Mouse (Mus musculus) forebrain, embryonic 13.5 days (tissue): ENCODE results near the gene Ropn1l. TPM values are rescaled to one million over a fixed set of nuclear protein-coding genes. Genes with fewer than 3 reads are reported as not detected.

Experiments
- ATAC-seq: fragments of 200-750 bp; cut with Nextera tagmentation; 2 replicates; pipeline ENCODE4 v1.8.0; 2017
- H3K27ac ChIP-seq: fragments of 300-500 bp; sonication (generic); 2 replicates; pipeline ENCODE4 v1.5.1; 2015; ENCODE audit warnings: inconsistent platforms, mild to moderate bottlenecking, moderate library complexity
- H3K27me3 ChIP-seq: fragments of 300-500 bp; sonication (generic); 2 replicates; pipeline ENCODE4 v1.6.1; 2015; ENCODE audit warnings: mild to moderate bottlenecking, inconsistent platforms
- H3K36me3 ChIP-seq: fragments of 300-500 bp; sonication (generic); 2 replicates; pipeline ENCODE4 v1.6.1; 2015; ENCODE audit warnings: mild to moderate bottlenecking, inconsistent platforms; ENCODE audit not compliant: poor library complexity, severe bottlenecking
- H3K4me1 ChIP-seq: fragments of 300-500 bp; sonication (generic); 2 replicates; pipeline ENCODE4 v1.6.1; 2015; ENCODE audit warnings: inconsistent platforms
- H3K4me2 ChIP-seq: fragments of 300-500 bp; sonication (generic); 2 replicates; pipeline ENCODE4 v1.6.1; 2015; ENCODE audit warnings: inconsistent platforms, mild to moderate bottlenecking, moderate library complexity
- H3K4me3 ChIP-seq: fragments of 300-500 bp; sonication (generic); 2 replicates; pipeline ENCODE4 v1.5.1; 2015; ENCODE audit warnings: mild to moderate bottlenecking, inconsistent platforms
- H3K9ac ChIP-seq: fragments of 300-500 bp; sonication (generic); 2 replicates; pipeline ENCODE4 v1.6.1; 2015; ENCODE audit warnings: mild to moderate bottlenecking, inconsistent platforms
- H3K9me3 ChIP-seq: fragments of 300-500 bp; sonication (generic); replicated peaks from 2 replicates; pipeline ENCODE4 v1.6.1; 2016; ENCODE audit warnings: inconsistent platforms
- WGBS: fragments of 180-500 bp; shearing (Covaris S2); methylation state at CpG from one replicate; pipeline ENCODE4 v1.1.7; 2015; 5-methylcytosine and 5-hydroxymethylcytosine counted together
- polyA plus RNA-seq: library from polyadenylated mRNA; unstranded; fragments of >200 nt; fragmentation: Nextera tagmentation; extraction: Ambion mirVana; gene quantifications from 2 replicates; pipeline ENCODE4 v1.2.1, GENCODE M21; 2015

Gene Ropn1l
- polyA plus RNA-seq, 1 experiment from 2014 or later: 1.6 TPM

DNA sequence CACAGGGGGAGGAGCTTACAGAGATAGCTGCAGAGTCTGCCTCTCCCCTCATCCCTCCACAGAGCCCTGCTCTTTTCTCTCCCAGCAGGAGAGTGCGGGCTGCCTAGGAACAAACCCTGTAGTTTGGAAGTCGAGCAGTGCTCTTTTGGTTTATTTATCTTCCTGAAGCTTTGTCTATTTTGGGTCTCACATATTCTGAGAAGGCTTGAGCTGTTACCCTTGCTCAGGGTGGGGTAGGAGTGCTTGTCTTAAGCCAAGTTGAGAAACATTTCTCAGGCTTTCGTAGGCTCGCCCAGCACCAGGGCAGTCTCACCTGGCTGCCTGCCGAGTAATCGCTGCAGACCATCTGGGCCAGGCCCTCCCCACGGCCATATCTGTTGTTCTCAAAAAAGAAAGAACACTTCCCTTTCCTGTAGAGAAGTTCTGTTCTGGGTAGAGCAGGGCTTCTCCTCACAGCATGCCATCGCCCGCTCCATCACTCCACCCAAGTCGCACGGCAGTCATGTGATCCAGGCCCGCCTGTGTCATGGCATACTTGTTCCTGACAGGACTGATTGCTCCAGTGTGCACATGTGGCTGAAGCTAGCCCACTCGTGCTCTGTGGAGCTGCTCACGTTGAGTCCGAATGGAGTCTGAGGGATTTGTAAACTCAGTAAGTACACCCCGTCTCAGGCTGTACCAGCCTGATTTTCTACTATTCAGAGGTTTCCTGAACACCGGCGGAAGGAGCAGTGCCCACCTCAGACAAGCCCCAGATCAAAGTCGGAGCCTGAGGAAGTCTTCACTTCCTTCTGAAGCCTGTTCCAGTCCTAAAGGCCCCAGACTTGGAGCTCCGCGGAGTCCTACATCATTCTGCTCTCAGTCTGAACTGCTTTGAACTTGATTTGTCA, 35.5 kb downstream of the Ropn1l start:
- no peak overlapping the region for H3K27ac ChIP-seq
- H3K9me3 ChIP-seq: no peaks in the 10 kb centered on the region; the same call in 1 of the 2 replicates
- ATAC-seq: peak; percentile 33; the same call in 1 of the 2 replicates
- no peaks in the 10 kb centered on the region for H3K4me1 ChIP-seq
- H3K4me3 ChIP-seq: no peak overlapping the region
- WGBS: 75% methylated on average over 21 of the region's 21 CpGs
- no peak overlapping the region for H3K4me2 ChIP-seq
- H3K9ac ChIP-seq: no peak overlapping the region
- no peaks in the 10 kb centered on the region for H3K36me3 ChIP-seq
- H3K27me3 ChIP-seq: no peaks in the 10 kb centered on the region

DNA sequence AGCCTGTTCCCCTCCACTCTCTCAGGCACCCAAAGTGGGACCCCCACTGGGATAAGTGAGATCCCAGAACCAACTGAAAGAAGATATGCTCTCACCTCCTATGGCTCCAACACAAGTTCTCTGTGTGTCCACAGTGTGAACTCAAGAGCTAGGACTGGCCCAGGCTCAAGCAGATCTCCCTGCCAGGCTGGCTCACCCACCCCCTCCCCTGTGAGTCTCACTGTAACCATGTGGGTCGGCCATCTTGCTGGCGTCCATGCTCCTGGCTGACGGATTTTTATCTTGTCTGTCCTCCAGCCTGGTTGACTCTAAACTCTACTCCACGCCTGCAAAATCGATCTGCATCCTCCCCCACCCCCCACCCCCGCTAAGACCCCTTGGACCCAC, 36.1 kb downstream of the Ropn1l start:
- Histone ChIP-seq H3K4me2 (no peak overlapping the region), H3K9me3 (no peaks in the 10 kb centered on the region; the same call in 1 of the 2 replicates), H3K36me3 (no peaks in the 10 kb centered on the region), H3K27ac (no peak overlapping the region), H3K9ac (no peak overlapping the region), H3K4me1 (no peaks in the 10 kb centered on the region), H3K27me3 (no peaks in the 10 kb centered on the region), H3K4me3 (no peak overlapping the region)
- WGBS: 67% methylated on average over 6 of the region's 6 CpGs
- no peak for ATAC-seq

- Histone ChIP-seq H3K4me2 (no peak overlapping the region), H3K9me3 (no peaks in the 10 kb centered on the region; the same call in 1 of the 2 replicates)
- WGBS: 76% methylated on average over 4 of the region's 4 CpGs
Observed at GRCm38 (mm10) chr15:31415181-31415580, 38.4 kb downstream of the Ropn1l start.

GRCm38 (mm10) chr15:31414179-31414898, 39.2 kb downstream of the Ropn1l start:
- no peak overlapping the region for H3K4me3 ChIP-seq
- no peaks in the 10 kb centered on the region; the same call in 1 of the 2 replicates for H3K9me3 ChIP-seq
- no peaks in the 10 kb centered on the region for H3K36me3 ChIP-seq
- H3K27ac ChIP-seq: no peak overlapping the region
- H3K9ac ChIP-seq: no peak overlapping the region
- no peaks in the 10 kb centered on the region for H3K4me1 ChIP-seq
- 56% methylated on average over 6 of the region's 6 CpGs for WGBS
- no peak for ATAC-seq
- H3K27me3 ChIP-seq: no peaks in the 10 kb centered on the region
- no peak overlapping the region for H3K4me2 ChIP-seq

More at GRCm38 (mm10) chr15:31415181-31415580, 38.4 kb downstream of the Ropn1l start:
- Histone ChIP-seq H3K27ac (no peak overlapping the region), H3K4me1 (no peaks in the 10 kb centered on the region), H3K9ac (no peak overlapping the region), H3K36me3 (no peaks in the 10 kb centered on the region), H3K4me3 (no peak overlapping the region), H3K27me3 (no peaks in the 10 kb centered on the region)
- ATAC-seq: no peak

DNA sequence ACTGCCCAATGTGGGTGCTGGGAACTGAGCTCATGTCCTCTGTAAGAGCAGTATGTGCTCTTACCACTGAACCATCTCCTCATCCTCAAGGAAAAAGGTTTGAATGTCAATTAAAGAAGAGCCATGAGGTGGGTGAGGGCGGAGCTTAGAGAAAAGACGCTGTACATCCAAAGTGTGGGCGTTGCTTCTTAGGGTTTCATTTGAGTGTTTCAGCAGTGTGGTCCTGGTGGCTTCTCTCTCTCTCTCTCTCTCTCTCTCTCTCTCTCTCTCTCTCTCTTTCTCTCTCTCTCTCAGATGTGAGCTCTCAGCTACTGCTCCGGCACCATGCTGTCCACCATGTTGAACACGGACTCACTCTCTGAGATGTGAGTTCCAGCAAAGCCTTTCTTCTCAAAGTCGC, 39.9 kb downstream of the Ropn1l start:
- H3K36me3 ChIP-seq: no peaks in the 10 kb centered on the region
- no peak overlapping the region for H3K4me3 ChIP-seq
- H3K4me1 ChIP-seq: no peaks in the 10 kb centered on the region
- no peaks in the 10 kb centered on the region for H3K27me3 ChIP-seq
- H3K9ac ChIP-seq: no peak overlapping the region
- no peak overlapping the region for H3K4me2 ChIP-seq
- 85% methylated on average over 6 of the region's 6 CpGs for WGBS
- H3K27ac ChIP-seq: no peak overlapping the region
- H3K9me3 ChIP-seq: no peaks in the 10 kb centered on the region; the same call in 1 of the 2 replicates
- no peak for ATAC-seq

DNA sequence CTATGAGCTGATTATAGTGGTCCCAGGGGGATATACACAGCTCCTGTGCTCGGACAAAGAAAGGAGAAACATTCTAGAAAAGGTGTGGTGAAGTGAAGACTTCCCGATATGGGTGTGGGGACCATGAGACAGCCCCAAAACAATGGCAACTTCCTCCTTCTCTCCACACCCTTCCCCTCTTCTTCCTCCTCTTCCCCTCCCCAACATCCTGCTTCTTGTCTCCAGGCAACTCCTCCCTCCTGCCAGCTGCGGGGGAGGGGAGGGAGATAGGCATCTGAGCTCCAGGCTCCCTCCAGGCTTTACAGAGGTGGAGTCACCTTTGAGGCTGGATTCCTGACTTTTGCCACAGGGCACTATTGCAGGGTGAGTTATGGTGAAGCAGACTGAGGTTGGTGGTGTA, 40.6 kb downstream of the Ropn1l start:
- H3K4me3 ChIP-seq: no peak overlapping the region
- no peak for ATAC-seq
- H3K27ac ChIP-seq: no peak overlapping the region
- H3K27me3 ChIP-seq: no peaks in the 10 kb centered on the region
- no peak overlapping the region for H3K4me2 ChIP-seq
- H3K9ac ChIP-seq: no peak overlapping the region
- no peaks in the 10 kb centered on the region for H3K9me3 ChIP-seq
- no peaks in the 10 kb centered on the region for H3K36me3 ChIP-seq
- WGBS: 66% methylated on average over 3 of the region's 3 CpGs
- no peaks in the 10 kb centered on the region for H3K4me1 ChIP-seq

DNA sequence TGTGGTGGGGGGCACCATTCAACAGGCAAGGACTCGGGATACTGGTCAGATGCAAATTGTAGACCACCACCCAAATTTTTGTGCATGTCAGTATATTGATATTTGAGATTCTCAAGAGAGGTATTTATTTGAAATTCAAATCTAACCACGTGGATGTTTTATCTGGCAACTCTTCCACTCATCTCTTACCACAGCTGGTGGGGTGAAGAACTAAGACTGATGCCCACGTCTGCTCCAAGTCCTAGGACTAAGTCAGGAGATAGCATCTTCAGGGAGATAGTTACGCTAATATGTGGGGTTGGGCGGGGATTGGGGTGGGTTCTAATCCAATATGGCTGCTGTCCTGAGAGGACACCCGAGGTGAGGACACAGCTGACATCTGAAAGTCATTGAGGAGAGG, 41.1 kb downstream of the Ropn1l start:
- H3K4me2 ChIP-seq: no peak overlapping the region
- H3K9ac ChIP-seq: no peak overlapping the region
- no peaks in the 10 kb centered on the region for H3K4me1 ChIP-seq
- H3K36me3 ChIP-seq: no peaks in the 10 kb centered on the region
- H3K27me3 ChIP-seq: no peaks in the 10 kb centered on the region
- WGBS: 89% methylated on average over 6 of the region's 6 CpGs
- no peaks in the 10 kb centered on the region for H3K9me3 ChIP-seq
- ATAC-seq: no peak
- no peak overlapping the region for H3K27ac ChIP-seq
- no peak overlapping the region for H3K4me3 ChIP-seq

GRCm38 (mm10) chr15:31407490-31407889, 46.0 kb downstream of the Ropn1l start:
- no peak overlapping the region for H3K4me2 ChIP-seq
- no peak overlapping the region for H3K27ac ChIP-seq
- no peaks in the 10 kb centered on the region for H3K36me3 ChIP-seq
- no peaks in the 10 kb centered on the region for H3K27me3 ChIP-seq
- WGBS: 88% methylated on average over 4 of the region's 4 CpGs
- H3K9ac ChIP-seq: no peak overlapping the region
- H3K4me1 ChIP-seq: peaks cover 6% of the 10 kb centered on the region; the same call in 1 of the 2 replicates
- H3K9me3 ChIP-seq: no peaks in the 10 kb centered on the region
- H3K4me3 ChIP-seq: no peak overlapping the region
- ATAC-seq: no peak

DNA sequence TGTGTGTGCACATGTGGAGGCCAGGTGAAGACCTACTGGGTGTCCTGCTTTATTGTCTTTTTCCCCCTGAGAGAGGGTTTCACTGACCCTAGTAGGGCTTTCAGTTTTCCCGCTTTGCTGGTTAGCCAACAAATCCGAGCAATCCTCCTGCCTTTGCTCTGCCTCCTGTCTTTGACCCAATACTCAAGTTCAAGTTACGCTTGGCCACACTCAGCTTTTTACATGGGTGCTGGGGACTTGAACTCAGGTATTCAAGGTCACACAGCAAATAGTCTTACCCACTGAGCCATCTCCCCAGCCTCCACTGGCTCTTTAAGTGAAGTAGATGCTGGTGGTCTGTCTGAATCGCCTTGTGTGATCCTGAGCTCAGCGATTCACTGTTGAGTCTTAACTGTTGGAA, 46.7 kb downstream of the Ropn1l start:
- Histone ChIP-seq H3K36me3 (no peaks in the 10 kb centered on the region), H3K27ac (no peak overlapping the region), H3K27me3 (no peaks in the 10 kb centered on the region), H3K9me3 (no peaks in the 10 kb centered on the region), H3K4me3 (no peak overlapping the region), H3K4me2 (no peak overlapping the region), H3K4me1 (peaks cover 11% of the 10 kb centered on the region; the same call in 1 of the 2 replicates), H3K9ac (no peak overlapping the region)
- 94% methylated on average over 5 of the region's 5 CpGs for WGBS
- ATAC-seq: no peak

DNA sequence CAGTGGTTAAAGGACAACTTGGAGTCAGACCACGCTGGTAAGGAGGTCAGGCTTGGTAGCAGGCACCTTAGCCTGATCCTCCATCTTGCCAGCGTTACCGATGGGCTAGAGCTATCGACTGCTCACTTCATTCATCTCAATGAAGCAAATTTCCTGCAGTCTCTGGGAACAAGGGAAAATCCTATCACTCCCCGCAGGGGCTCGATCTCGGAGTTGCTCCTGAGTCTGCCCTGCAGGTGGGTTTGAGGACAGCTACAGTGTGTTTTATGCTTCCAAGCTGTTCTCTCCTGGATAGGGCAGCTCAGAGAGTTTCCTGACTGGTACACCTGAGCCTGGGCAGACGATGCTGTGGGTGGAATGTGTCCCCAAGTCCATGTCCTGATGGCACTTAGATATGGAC, 49.2 kb downstream of the Ropn1l start:
- no peak overlapping the region for H3K4me2 ChIP-seq
- whole genome bisulfite sequencing: 80% methylated on average over 8 of the region's 8 CpGs

GRCm38 (mm10) chr15:31402200-31402892, 51.2 kb downstream of the Ropn1l start:
- no peak overlapping the region for H3K27ac ChIP-seq
- H3K9ac ChIP-seq: no peak overlapping the region
- no peak overlapping the region for H3K4me3 ChIP-seq
- H3K4me1 ChIP-seq: peaks cover 16% of the 10 kb centered on the region; the same call in 1 of the 2 replicates
- no peaks in the 10 kb centered on the region for H3K36me3 ChIP-seq
- ATAC-seq: peak; percentile 70; the same call in 1 of the 2 replicates
- WGBS: 15% methylated on average over 12 of the region's 12 CpGs
- H3K27me3 ChIP-seq: no peaks in the 10 kb centered on the region
- no peak overlapping the region for H3K4me2 ChIP-seq
- H3K9me3 ChIP-seq: no peaks in the 10 kb centered on the region

More for the DNA sequence above, 49.2 kb downstream of the Ropn1l start:
- Histone ChIP-seq H3K9me3 (no peaks in the 10 kb centered on the region), H3K9ac (no peak overlapping the region), H3K27me3 (no peaks in the 10 kb centered on the region), H3K27ac (no peak overlapping the region), H3K4me3 (no peak overlapping the region), H3K36me3 (no peaks in the 10 kb centered on the region), H3K4me1 (peaks cover 16% of the 10 kb centered on the region; the same call in 1 of the 2 replicates)
- no peak for ATAC-seq

DNA sequence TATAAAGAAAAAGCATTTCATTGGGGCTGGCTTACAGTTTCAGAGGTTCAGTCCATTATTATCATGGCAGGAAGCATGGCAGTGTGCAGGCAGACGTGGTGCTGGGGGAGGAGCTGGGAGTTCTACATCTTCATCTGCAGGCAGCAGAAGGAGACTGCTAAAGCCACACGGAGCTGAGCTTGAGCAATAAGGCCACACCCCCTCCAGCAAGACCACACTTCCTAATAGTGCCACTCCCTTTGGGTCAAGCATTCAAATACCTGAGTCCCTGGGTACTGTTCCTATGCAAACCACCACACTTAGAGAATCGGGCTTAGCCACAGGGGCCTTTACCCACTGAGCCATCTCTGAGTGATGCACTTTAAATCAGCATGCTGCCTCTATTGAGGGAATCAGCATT, 52.6 kb downstream of the Ropn1l start:
- ATAC-seq: no peak
- no peaks in the 10 kb centered on the region for H3K36me3 ChIP-seq
- H3K4me2 ChIP-seq: no peak overlapping the region
- H3K9me3 ChIP-seq: no peaks in the 10 kb centered on the region
- H3K4me1 ChIP-seq: peaks cover 16% of the 10 kb centered on the region; the same call in 1 of the 2 replicates
- no peak overlapping the region for H3K27ac ChIP-seq
- H3K9ac ChIP-seq: no peak overlapping the region
- H3K27me3 ChIP-seq: no peaks in the 10 kb centered on the region
- WGBS: 51% methylated on average over 3 of the region's 3 CpGs
- no peak overlapping the region for H3K4me3 ChIP-seq
